Mouse (Mus musculus): ENCODE data around the gene Gm16867.
"Not testable (repeated sequence)": the region's sequence is repeated elsewhere in the genome, so short reads cannot be mapped to it uniquely, and the experiment has no call there.

Gene Gm16867

DNA sequence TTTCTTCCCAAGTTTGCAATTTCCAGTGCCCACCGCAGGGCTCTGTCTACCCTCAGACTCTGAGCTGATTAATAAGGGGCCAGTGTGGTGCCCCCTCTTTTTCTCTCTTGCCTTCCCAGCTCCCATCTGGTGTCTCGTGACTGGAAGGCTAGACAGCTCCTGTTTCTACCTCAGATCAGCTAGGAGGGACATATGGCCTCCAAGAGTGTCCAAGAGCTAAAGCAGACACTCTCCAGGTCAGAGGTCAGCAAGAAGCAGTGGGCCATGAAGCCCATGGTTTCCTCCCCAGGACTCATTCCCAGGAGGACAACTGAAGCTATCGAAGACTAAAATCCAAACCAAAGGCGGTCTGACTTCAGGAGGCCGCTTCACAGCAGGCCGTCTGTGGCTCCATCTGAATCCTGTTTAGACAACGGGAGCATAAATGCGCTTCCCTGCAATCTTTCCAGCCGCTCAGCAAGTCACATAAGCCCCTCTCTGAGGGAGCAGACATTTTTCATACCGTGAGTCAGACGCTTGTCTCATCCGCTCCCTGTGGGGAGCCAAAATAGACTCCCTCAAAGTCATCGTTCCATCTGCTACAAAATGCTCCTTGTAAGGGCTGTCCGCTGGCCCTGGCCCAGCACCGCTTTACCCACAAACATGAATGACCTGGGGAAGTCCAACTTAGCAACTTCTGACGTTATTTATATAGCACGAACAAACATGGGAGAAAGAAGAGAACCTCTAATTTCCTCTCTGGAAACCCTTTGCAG is 35.4 kb downstream of the Gm16867 start:
- not testable (repeated sequence) for DNase-seq (ENCODE audit: low spot score)

DNA sequence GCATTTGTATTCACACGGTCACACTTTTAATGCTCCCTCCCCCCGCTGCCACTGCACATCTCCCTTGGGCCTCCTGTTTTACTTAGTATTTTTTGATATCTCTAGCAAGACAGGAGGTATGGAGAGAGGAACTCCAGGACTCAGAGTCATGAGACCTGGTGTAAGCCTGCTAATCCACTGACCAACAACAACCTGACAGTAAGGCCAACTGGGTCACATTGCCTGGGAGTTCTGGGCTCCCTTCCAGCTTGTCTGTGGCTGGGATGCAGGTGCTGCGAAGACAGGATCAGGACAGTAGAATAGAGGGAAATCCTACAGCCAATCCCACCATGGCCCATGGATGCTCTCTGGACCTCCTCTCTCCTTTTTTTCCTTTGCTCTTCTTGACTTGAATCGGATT is 38.7 kb downstream of the Gm16867 start:
- not testable (repeated sequence) for DNase-seq (ENCODE audit: low spot score)

DNA sequence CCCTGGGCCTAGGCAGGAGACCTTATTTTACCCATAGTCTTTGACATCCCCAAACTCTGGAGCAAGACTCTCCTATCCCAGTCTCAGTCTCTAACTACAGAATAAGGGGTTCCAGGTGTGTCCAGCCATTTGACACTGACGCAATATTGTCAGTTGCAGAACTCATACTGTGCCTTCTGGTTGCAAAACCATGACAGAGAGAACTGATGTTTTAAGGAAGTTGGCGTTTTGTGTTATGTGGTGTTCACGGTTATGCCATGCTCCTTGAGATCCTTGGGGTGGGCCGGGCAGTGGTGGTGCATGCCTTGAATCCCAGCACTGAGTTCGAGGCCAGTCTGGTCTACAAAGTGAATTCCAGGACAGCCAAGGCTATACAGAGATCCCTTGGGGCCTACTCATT is 45.5 kb downstream of the Gm16867 start:
- not testable (repeated sequence) for DNase-seq (ENCODE audit: low spot score)

DNA sequence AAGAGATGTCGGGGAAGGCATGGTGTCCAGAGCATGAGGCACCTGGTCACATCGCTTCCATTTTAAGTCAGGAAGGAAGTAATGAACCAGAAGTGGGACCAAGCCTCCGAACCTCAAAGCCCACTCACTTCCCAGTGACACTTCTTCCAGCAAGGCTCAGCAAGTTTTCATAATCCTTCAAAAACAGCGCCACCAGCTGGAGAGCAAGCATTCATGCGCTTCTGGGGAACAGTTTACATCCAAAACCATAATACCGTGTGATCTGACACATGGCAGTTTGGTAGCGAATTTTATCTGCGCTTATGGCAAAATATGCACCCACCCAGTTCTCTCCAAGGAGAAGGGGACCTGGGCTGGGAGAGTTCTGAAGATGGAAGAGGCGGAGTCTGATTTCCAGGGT is 48.5 kb downstream of the Gm16867 start:
- DNase-seq (ENCODE audit: low spot score), result not testable (repeated sequence)

DNA sequence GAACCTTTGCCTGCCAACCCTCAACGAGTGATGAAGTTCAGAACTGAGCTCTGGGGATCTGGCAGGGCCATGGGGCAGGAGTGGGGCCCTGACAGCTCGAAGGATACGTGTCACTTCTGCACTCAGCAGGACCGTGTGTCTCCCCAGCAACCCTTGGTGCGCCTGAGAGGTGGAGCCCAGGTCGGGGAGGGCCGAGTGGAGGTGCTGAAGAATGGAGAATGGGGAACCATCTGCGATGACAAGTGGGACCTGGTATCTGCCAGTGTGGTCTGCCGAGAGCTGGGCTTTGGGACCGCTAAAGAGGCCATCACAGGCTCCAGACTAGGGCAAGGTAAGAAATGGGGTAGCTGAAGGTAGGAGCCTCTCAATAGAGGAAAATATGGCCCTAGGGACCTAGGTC is 54.3 kb downstream of the Gm16867 start:
- DNase-seq (ENCODE audit: low spot score), result not testable (repeated sequence)

DNA sequence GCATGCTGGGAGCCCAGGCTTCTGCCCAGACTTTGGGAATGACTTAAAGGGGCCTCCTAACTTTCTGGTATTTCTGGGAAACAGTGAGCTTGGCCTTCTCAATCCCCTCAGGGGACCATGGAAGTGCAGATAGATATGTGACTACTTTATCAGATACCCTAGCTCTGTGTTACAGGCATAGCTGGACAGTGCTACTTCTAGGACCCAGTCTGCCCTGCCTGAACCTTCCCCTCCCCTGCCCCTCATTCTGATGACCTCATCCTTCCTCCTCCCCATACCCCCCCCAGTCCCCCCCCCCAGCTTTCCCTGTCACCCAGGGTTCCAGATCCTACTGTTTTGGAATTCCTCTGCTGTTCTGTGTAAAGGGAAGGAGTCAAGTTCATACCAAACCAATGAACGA is 56.2 kb downstream of the Gm16867 start:
- DNase-seq (ENCODE audit: low spot score), result not testable (repeated sequence)

DNA sequence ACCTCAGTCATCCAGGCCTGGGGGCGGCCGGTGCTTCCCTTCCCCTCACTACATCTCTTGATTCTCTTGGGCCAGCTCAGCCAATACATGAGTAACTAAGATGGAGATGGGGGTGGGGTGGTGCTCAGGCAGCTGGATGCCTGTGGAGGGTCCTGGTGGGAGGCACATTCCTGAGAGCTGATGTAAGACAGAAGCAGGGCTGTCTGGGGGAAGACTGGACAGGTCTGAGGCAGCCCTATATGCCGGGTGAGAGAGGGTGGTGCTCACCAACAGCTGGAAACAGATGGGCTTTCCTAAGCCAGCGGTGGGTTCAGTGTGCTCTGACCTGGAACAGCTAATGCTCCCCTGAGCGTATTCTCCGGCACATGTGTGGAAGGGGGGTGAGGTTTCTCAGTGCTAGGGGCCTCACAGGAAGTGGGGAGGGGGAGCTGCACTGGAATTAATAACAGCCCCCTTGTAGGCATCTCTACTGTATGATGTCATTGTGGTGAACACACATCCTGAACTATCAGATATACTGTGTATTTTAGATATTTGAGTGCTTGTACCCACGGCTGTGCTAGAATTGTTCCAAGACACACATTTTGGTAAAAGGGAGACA is 60.0 kb downstream of the Gm16867 start:
- DNase-seq (ENCODE audit: low spot score), result not testable (repeated sequence)

DNA sequence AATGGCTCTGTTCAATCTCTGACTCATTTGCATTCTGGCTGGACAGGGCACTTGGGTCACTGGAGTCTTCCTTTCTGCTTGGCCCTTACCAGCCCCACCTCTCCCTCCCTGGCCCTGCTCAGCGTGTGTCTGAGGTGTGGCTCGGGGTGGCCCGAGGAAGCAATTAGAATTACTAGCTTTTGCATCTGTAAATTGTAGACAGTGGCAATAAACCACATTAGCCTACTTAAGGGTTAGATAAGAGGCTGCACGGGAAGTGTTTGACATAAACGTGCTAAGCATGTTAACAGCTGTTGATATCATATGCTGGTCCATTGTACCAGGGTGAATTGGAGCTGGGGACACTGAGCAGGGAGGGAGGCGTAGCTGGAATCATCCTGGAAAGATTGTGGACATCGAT is 62.2 kb downstream of the Gm16867 start:
- DNase-seq (ENCODE audit: low spot score), result not testable (repeated sequence)

DNA sequence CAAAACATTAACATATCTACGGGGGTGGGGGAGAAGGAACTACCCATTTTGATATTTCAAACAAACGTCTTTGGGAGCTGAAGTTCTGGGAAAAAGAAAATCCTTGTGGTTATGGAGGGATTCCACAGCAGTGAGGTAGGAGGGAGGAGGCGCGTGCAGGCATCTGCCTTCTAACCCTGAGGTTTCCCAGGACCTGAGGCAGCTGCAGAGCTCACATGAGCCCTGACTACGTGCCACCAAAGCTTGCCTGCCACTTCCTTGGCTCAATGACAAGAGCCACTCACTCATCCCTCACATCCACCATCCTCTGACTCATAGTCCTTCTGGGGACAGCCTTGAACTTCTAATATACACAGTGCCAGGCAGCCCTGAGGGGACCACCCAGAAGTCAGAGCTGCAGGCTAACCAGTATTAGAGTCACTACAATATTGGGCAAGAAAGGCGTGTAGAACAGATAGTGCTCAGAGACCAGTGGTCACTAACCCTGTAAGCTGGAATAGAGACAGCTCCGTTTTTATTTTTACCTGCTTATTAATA is 64.4 kb downstream of the Gm16867 start:
- DNase-seq (ENCODE audit: low spot score), result not testable (repeated sequence)

DNA sequence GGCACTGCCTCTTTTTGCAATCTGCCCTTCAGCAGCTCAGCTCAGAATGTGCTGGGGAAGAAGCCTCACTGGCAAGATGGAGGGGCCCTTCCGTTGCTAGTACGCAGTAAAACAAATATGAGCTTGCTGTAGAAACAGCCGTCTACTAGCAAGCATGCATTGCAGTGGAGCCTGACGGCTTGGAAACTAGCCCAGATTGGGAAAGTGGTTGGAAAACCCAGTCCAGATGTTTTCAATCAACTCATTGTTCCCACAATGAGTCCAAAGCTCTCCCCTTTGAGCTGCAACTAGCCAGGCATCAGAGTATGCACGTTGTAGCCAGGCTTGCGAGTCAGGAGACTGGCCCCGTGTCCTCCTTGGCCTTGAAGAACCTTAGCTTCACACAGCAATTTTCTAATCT is 82.2 kb downstream of the Gm16867 start:
- not testable (repeated sequence) for DNase-seq (ENCODE audit: low spot score)

DNA sequence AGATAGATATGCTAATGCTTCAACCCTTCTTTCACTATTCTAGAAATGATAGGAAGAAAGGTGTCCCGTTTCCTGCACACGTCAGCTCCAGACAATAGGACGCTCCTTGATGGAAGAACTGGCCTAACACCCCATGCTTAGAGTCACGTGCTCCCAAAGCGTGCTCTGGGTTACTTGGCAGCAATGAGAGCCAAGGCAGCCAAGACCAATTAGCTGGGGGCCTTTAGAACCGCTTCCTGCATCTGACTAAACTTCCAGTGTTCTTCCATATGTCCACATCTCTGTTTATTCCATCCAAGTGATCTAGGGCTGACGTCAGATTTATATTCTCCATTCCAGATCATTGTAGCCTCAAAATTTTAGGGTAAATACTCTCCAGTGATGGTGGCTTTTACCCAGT is 85.6 kb downstream of the Gm16867 start:
- not testable (repeated sequence) for DNase-seq (ENCODE audit: low spot score)

Data from testis, postnatal 10 days (tissue).